Mouse (Mus musculus) liver (tissue): Measurements from ENCODE around the gene Cdc34.

ENCODE experiments used
- DNase-seq: peaks from one replicate; pipeline ENCODE4 v3.0.0-alpha.2; 2020; ENCODE audit warnings: mixed read lengths

Gene Cdc34

GRCm38 (mm10) chr10:79721089-79721488 lies 39.1 kb downstream of the Cdc34 start:
- no peak for DNase-seq

- no peak for DNase-seq
Observed at GRCm38 (mm10) chr10:79723047-79723446, 41.1 kb downstream of the Cdc34 start.

GRCm38 (mm10) chr10:79723692-79724091 lies 41.7 kb downstream of the Cdc34 start:
- no peak for DNase-seq

- DNase-seq, result peak; percentile 83
Observed at GRCm38 (mm10) chr10:79726090-79726489, 44.1 kb downstream of the Cdc34 start.

GRCm38 (mm10) chr10:79728323-79729249 lies 46.6 kb downstream of the Cdc34 start:
- DNase-seq, result no peak

- DNase-seq, result no peak
Observed at GRCm38 (mm10) chr10:79729357-79729965, 47.5 kb downstream of the Cdc34 start.

- DNase-seq, result peak; percentile 55
Observed at GRCm38 (mm10) chr10:79732500-79732899, 50.5 kb downstream of the Cdc34 start.

GRCm38 (mm10) chr10:79733847-79734246 lies 51.9 kb downstream of the Cdc34 start:
- no peak for DNase-seq

- DNase-seq, result no peak
Observed at GRCm38 (mm10) chr10:79735361-79735760, 53.4 kb downstream of the Cdc34 start.

GRCm38 (mm10) chr10:79736706-79737105 lies 54.7 kb downstream of the Cdc34 start:
- no peak for DNase-seq
